Mouse (Mus musculus) thymus, adult 2 months (tissue): Measurements from ENCODE around the gene Pdcl3.

Source experiments
- CTCF ChIP-seq: fragments of 200-500 bp; IDR thresholded peaks from 2 replicates; pipeline ENCODE4 v1.5.1; 2012; ENCODE audit warnings: mild to moderate bottlenecking, control low read depth, low read length, moderate library complexity, borderline replicate concordance; ENCODE audit not compliant: control insufficient read depth, poor library complexity, insufficient read depth; ENCODE audit errors: extremely low read depth
- POLR2A ChIP-seq: fragments of 200-500 bp; IDR thresholded peaks from 2 replicates; pipeline ENCODE4 v1.6.1; 2012; ENCODE audit warnings: mild to moderate bottlenecking, low read length, control low read depth, moderate library complexity; ENCODE audit not compliant: control insufficient read depth, poor library complexity, insufficient read depth; ENCODE audit errors: extremely low read depth

DNA sequence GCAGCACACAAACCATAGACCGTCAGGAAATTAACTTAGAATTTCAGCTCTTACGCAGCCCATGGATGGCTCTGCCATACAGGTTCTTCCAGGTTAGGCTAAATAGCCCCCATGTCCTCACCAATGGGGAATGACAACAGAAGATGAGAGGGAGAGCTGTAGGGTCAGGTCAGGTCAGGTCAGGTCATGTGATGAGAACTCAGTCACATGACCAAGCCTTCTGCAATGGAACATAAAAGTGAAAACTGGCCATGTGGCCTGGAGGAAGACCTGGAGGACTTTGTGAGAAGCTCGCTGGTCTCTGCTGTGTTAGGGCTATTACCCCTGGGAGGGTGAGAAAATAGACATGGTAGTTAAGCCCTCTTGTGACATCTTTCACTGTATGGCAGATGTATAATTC lies 29.0 kb upstream of the Pdcl3 start:
- no peak for TF ChIP-seq CTCF
- no peak for TF ChIP-seq POLR2A
